Mouse (Mus musculus): ENCODE data around the gene Cldn18. TPM values are rescaled to one million over a fixed set of nuclear protein-coding genes. Genes with fewer than 3 reads are reported as not detected.

Gene Cldn18
- polyA plus RNA-seq (2014; fragmentation: Illumina TruSeq; extraction: RNeasy Lipid Tissue Mini Kit (QIAGEN cat#74804)): 0.17 TPM

DNA sequence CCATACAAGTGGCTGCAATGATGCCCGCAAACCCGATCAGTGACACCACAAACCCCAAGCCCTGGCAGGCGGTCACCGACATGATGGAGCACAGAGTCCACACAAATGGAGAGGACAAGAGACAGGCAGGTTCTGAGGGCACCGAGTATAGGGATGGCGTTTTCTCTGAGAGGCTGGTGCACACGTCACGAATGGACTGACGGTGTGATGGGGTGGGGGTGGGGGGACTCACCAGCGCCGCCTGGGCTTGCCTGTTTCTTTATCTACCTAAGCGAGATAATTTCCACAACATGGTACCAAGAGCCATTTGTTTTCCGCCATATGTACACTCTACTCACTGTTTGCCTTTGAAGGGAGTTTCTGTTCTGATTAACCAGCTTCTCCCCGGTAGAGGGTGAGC, at the start of gene Cldn18:
Cldn18 (minus strand) TSS at position 134 of the 400 bp plus-strand sequence.

Other genes starting within 250 kb of the Cldn18 start
- gene Armc8, start 148.4 kb downstream of the Cldn18 start, polyA plus RNA-seq (2014; fragmentation: Illumina TruSeq; extraction: RNeasy Lipid Tissue Mini Kit (QIAGEN cat#74804)): 45.2 TPM
- 24.7 TPM for gene Dbr1, start 141.5 kb downstream of the Cldn18 start, polyA plus RNA-seq (2014; fragmentation: Illumina TruSeq; extraction: RNeasy Lipid Tissue Mini Kit (QIAGEN cat#74804))
- gene A4gnt, start 104.8 kb downstream of the Cldn18 start, polyA plus RNA-seq (2014; fragmentation: Illumina TruSeq; extraction: RNeasy Lipid Tissue Mini Kit (QIAGEN cat#74804)): not detected
- gene Dzip1l, start 87.8 kb downstream of the Cldn18 start, polyA plus RNA-seq (2014; fragmentation: Illumina TruSeq; extraction: RNeasy Lipid Tissue Mini Kit (QIAGEN cat#74804)): 3.0 TPM
- not detected for gene Sox14, start 158.9 kb upstream of the Cldn18 start, polyA plus RNA-seq (2014; fragmentation: Illumina TruSeq; extraction: RNeasy Lipid Tissue Mini Kit (QIAGEN cat#74804))

All from ovary, adult 10 weeks (tissue).